Mouse (Mus musculus): ENCODE data around the gene Hist1h1a. TPM values are rescaled to one million over a fixed set of nuclear protein-coding genes. Genes with fewer than 3 reads are reported as not detected.
"Not testable (repeated sequence)": the region's sequence is repeated elsewhere in the genome, so short reads cannot be mapped to it uniquely, and the experiment has no call there.

Gene Hist1h1a
- polyA plus RNA-seq (2012; rRNA removed), result 2.9 and 4.3 TPM in 2 replicates

DNA sequence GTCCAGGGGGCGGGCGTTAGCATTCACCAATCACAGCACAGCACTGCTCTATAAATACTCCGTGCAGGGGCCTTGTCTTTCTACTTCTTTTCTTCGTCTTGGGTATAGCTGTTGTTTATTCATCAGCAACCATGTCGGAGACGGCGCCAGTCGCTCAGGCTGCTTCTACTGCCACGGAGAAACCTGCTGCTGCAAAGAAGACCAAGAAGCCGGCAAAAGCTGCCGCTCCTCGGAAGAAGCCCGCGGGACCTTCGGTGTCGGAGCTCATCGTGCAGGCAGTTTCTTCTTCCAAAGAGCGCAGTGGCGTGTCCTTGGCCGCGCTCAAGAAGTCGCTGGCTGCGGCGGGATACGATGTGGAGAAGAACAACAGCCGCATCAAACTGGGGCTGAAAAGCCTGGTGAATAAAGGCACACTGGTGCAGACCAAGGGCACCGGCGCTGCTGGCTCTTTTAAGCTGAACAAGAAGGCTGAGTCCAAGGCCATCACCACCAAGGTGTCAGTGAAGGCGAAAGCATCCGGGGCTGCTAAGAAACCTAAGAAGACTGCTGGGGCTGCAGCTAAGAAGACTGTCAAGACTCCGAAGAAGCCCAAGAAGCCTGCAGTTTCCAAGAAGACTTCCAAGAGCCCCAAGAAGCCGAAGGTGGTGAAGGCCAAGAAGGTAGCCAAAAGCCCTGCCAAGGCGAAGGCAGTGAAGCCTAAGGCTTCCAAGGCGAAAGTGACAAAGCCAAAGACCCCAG, at the start of gene Hist1h1a:
Gene Hist1h1a, plus strand, starts transcription at position 81 of the 738 bp plus-strand sequence.
- no peaks in the 10 kb centered on the region for H3K36me3 ChIP-seq (ENCODE audit: control insufficient read depth, insufficient read depth, low read length)
- TF ChIP-seq POLR2A (IDR thresholded peaks at IDR 0.05; ENCODE audit: control insufficient read depth, low read depth, low read length) (peak; percentile 85), CTCF (IDR thresholded peaks at IDR 0.05; ENCODE audit: control insufficient read depth, insufficient read depth, insufficient replicate concordance, low read depth, low read length) (no peak)
- H3K27me3 ChIP-seq (ENCODE audit: control insufficient read depth, insufficient read depth, low read length), result no peaks in the 10 kb centered on the region
- H3K27ac ChIP-seq (ENCODE audit: control insufficient read depth, insufficient read depth, low read depth, low read length), result peak within 1 kb of the TSS; percentile 69
- peak within 1 kb of the TSS; percentile 72 for H3K4me3 ChIP-seq (ENCODE audit: control insufficient read depth, low read depth, low read length)
- H3K4me1 ChIP-seq (ENCODE audit: control insufficient read depth, insufficient read depth, low read length), result peaks cover 9% of the 10 kb centered on the region

DNA sequence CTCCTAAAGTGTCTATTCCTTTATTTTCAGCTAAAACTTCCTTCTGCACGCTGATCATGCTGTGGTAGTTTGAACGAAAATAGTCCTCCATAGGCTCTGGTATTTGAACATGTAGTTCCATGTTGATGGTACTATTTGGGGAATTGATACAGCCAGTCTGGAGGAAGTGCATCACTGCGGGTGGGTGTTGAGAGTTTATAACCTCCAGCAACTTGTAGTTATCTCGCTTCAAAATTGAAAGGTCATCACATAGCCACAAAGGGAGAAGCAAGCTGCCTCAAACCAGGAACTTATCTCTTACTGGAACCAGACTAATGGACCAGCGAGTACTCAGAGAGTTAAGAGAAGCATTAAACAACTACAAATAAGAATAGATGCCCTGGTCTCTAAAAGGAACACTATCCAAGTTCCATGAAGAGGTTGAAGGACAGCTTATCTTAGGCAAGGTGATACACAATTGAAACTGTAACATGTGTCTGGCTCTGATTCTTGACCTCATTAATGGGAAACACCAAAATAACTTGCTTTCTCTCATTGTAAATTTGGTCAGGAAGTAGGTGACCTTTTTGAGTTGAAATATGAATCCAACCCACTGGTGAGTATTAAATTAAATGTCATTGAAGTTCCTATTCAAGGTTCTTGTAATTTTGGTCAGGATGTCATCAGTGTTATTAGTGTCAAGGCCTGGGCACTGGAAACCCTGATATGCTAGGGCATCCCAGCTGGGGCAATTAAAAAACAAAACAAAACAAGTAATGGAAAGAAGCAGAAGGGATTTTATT, 47.0 kb upstream of the Hist1h1a start:
- no peak for TF ChIP-seq POLR2A (IDR thresholded peaks at IDR 0.05; ENCODE audit: control insufficient read depth, low read depth, low read length)
- no peak for TF ChIP-seq CTCF (IDR thresholded peaks at IDR 0.05; ENCODE audit: control insufficient read depth, insufficient read depth, insufficient replicate concordance, low read depth, low read length)
- no peaks in the 10 kb centered on the region for H3K36me3 ChIP-seq (ENCODE audit: control insufficient read depth, insufficient read depth, low read length)
- H3K27me3 ChIP-seq (ENCODE audit: control insufficient read depth, insufficient read depth, low read length), result no peaks in the 10 kb centered on the region
- H3K4me1 ChIP-seq (ENCODE audit: control insufficient read depth, insufficient read depth, low read length), result no peaks in the 10 kb centered on the region
- no peak overlapping the region for H3K27ac ChIP-seq (ENCODE audit: control insufficient read depth, insufficient read depth, low read depth, low read length)
- no peak overlapping the region for H3K4me3 ChIP-seq (ENCODE audit: control insufficient read depth, low read depth, low read length)

GRCm38 (mm10) chr13:23717176-23717575, 46.3 kb upstream of the Hist1h1a start:
- Histone ChIP-seq H3K27me3 (ENCODE audit: control insufficient read depth, insufficient read depth, low read length) (no peaks in the 10 kb centered on the region), H3K4me1 (ENCODE audit: control insufficient read depth, insufficient read depth, low read length) (no peaks in the 10 kb centered on the region), H3K36me3 (ENCODE audit: control insufficient read depth, insufficient read depth, low read length) (no peaks in the 10 kb centered on the region), H3K4me3 (ENCODE audit: control insufficient read depth, low read depth, low read length) (no peak overlapping the region), H3K27ac (ENCODE audit: control insufficient read depth, insufficient read depth, low read depth, low read length) (0 out of 2 replicates have a peak overlapping the region, but pooled peaks have one; percentile 21)
- TF ChIP-seq POLR2A (IDR thresholded peaks at IDR 0.05; ENCODE audit: control insufficient read depth, low read depth, low read length), result no peak
- no peak for TF ChIP-seq CTCF (IDR thresholded peaks at IDR 0.05; ENCODE audit: control insufficient read depth, insufficient read depth, insufficient replicate concordance, low read depth, low read length)

DNA sequence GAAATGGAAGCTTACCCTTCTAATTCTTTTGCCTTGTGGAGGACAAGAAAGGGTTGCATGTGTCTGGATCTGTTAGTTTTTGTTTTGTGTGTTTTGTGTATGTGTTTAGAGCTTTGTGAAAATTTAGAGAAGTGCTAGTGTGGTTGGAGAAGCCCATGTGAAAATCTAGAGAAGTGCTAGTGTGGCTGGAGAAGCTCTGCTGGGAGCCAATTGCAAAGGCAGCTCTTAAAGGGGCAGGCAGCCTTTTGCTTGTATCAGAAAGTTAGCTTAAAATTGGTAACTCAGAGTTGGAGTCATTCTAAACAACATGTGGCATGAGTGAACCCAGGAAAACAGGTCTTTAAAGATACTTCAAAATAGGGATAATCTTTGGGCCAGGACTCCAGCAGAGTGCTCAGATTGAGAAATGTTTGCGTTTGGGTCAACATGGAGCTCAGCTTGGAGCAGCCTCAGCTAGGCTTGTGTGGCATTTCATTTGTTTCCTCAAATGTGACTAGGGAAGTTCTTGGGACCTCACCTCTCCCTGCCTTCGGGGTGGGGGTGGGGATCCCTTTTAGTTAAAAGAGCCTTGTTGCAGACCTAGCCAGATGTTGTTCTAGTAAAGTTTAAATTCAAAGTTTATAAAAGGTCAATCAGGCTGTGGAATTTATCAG, 45.7 kb upstream of the Hist1h1a start:
- not testable (repeated sequence) for H3K4me3 ChIP-seq (ENCODE audit: control insufficient read depth, low read depth, low read length); H3K27ac ChIP-seq (ENCODE audit: control insufficient read depth, insufficient read depth, low read depth, low read length)

GRCm38 (mm10) chr13:23724239-23724638, 39.2 kb upstream of the Hist1h1a start:
- Histone ChIP-seq H3K4me3 (ENCODE audit: control insufficient read depth, low read depth, low read length) (no peak overlapping the region), H3K27me3 (ENCODE audit: control insufficient read depth, insufficient read depth, low read length) (no peaks in the 10 kb centered on the region), H3K36me3 (ENCODE audit: control insufficient read depth, insufficient read depth, low read length) (no peaks in the 10 kb centered on the region), H3K4me1 (ENCODE audit: control insufficient read depth, insufficient read depth, low read length) (peaks cover under 1% of the 10 kb centered on the region; the same call in 1 of the 2 replicates), H3K27ac (ENCODE audit: control insufficient read depth, insufficient read depth, low read depth, low read length) (peak overlapping the region; percentile 37; the same call in 1 of the 2 replicates)
- TF ChIP-seq POLR2A (IDR thresholded peaks at IDR 0.05; ENCODE audit: control insufficient read depth, low read depth, low read length), result no peak
- TF ChIP-seq CTCF (IDR thresholded peaks at IDR 0.05; ENCODE audit: control insufficient read depth, insufficient read depth, insufficient replicate concordance, low read depth, low read length), result no peak

More for the DNA sequence above, 45.7 kb upstream of the Hist1h1a start:
- not testable (repeated sequence) for H3K27me3 ChIP-seq (ENCODE audit: control insufficient read depth, insufficient read depth, low read length); H3K4me1 ChIP-seq (ENCODE audit: control insufficient read depth, insufficient read depth, low read length); H3K36me3 ChIP-seq (ENCODE audit: control insufficient read depth, insufficient read depth, low read length)

DNA sequence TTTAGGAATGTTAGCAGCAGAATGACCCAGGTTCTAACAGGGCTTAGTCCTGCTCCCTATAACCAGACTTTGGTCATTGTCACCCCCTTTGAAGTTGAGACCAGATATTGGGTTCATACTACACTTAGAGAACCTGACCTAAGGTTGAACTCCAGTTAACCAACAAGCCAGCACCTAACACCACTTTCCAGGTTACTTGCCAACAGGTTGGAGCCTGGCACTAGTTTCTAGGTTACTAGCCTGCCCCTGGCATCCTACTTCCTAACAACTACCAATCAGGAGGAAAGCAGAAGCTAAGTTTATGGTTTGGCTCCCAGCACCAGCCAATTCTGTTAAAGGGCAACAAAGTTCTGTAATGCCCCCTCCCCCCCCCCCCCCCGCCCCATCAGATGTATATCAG, 38.3 kb upstream of the Hist1h1a start:
- Histone ChIP-seq H3K27me3 (ENCODE audit: control insufficient read depth, insufficient read depth, low read length) (no peaks in the 10 kb centered on the region), H3K36me3 (ENCODE audit: control insufficient read depth, insufficient read depth, low read length) (no peaks in the 10 kb centered on the region), H3K27ac (ENCODE audit: control insufficient read depth, insufficient read depth, low read depth, low read length) (no peak overlapping the region), H3K4me1 (ENCODE audit: control insufficient read depth, insufficient read depth, low read length) (peaks cover 3% of the 10 kb centered on the region; the same call in 1 of the 2 replicates), H3K4me3 (ENCODE audit: control insufficient read depth, low read depth, low read length) (no peak overlapping the region)
- TF ChIP-seq POLR2A (IDR thresholded peaks at IDR 0.05; ENCODE audit: control insufficient read depth, low read depth, low read length) (no peak), CTCF (IDR thresholded peaks at IDR 0.05; ENCODE audit: control insufficient read depth, insufficient read depth, insufficient replicate concordance, low read depth, low read length) (no peak)

All from testis, adult 2 months (tissue).